8 mouse cellular contexts compared by ENCODE assay signal in genomic region chr9:44379862-44380261, GRCm38 (mm10). TPM values are rescaled to one million over a fixed set of nuclear protein-coding genes. Genes with fewer than 3 reads are reported as not detected.
DNase-seq lines count a peak whose midpoint lies in the region; ATAC-seq and TF ChIP-seq lines count a peak whose summit lies in the region.

No protein-coding gene starts in this region.

- ATAC-seq in lung, embryonic 14.5 days (ENCODE audit: insufficient read depth) = peak; percentile 18

- no peaks in the 10 kb centered on the region for H3K27me3 ChIP-seq in lung, embryonic 14.5 days (ENCODE audit: insufficient read depth, low read length)
- no peaks in the 10 kb centered on the region for H3K27me3 ChIP-seq in midbrain, embryonic 10.5 days (ENCODE audit: low read depth, poor library complexity, severe bottlenecking)

- H3K9me3 ChIP-seq in lung, embryonic 14.5 days (ENCODE audit: low read depth, low read length) = no peaks in the 10 kb centered on the region
- no peaks in the 10 kb centered on the region for H3K9me3 ChIP-seq in midbrain, embryonic 10.5 days (replicated peaks)

- TF ChIP-seq CTCF in lung, embryonic 14.5 days (IDR thresholded peaks at IDR 0.05; ENCODE audit: low read depth) = no peak

- no peak for DNase-seq in lung, embryonic 14.5 days
- no peak for DNase-seq in lung, postnatal 36 days
- DNase-seq in cerebellum, adult 9-11 months = peak; percentile 76
- peak; percentile 33 for DNase-seq in forelimb bud, embryonic 11.5 days (ENCODE audit: low read depth, low spot score)
- DNase-seq in midbrain, embryonic 10.5 days (ENCODE audit: low spot score) = no peak
- no peak for DNase-seq in T-cell, adult 2 months (ENCODE audit: low spot score)
- DNase-seq in thymus, postnatal 0 days (ENCODE audit: low spot score) = no peak
- no peak for DNase-seq in yolk sac, embryonic 10.5 days (ENCODE audit: low spot score)

- peak overlapping the region; percentile 94 for H3K4me3 ChIP-seq in lung, embryonic 14.5 days (ENCODE audit: low read depth, low read length)
- H3K4me3 ChIP-seq in midbrain, embryonic 10.5 days = peak overlapping the region; percentile 92

- H3K27ac ChIP-seq in lung, embryonic 14.5 days (ENCODE audit: low read depth) = peak overlapping the region; percentile 83
- H3K27ac ChIP-seq in midbrain, embryonic 10.5 days (replicated peaks) = peak overlapping the region; percentile 94

- H3K9ac ChIP-seq in lung, embryonic 14.5 days = peak overlapping the region; percentile 94

- H3K4me1 ChIP-seq in lung, embryonic 14.5 days (ENCODE audit: insufficient read depth) = peaks cover 8% of the 10 kb centered on the region
- H3K4me1 ChIP-seq in midbrain, embryonic 10.5 days = peaks cover 31% of the 10 kb centered on the region

- H3K36me3 ChIP-seq in lung, embryonic 14.5 days (ENCODE audit: insufficient read depth) = peaks cover 41% of the 10 kb centered on the region
- H3K36me3 ChIP-seq in midbrain, embryonic 10.5 days = peaks cover 48% of the 10 kb centered on the region

- peak overlapping the region; percentile 97 for H3K4me2 ChIP-seq in lung, embryonic 14.5 days

- WGBS in lung, embryonic 14.5 days = 4% methylated on average over 15 of the region's 15 CpGs
- 13% methylated on average over 15 of the region's 15 CpGs for WGBS in midbrain, embryonic 10.5 days

RNA-seq across cellular contexts. Expression of gene Hyou1, which starts 0.6 kb away (rescaled TPM):
- polyA plus RNA-seq in lung, embryonic 14.5 days (2014; fragmentation: Nextera tagmentation; extraction: Ambion mirVana) = 38.4 and 39.7 TPM in 2 replicates
- polyA plus RNA-seq in midbrain, embryonic 10.5 days (2016; fragmentation: Nextera tagmentation; extraction: Ambion mirVana) = 40.2 and 42.1 TPM in 2 replicates
- polyA plus RNA-seq in thymus, postnatal 0 days (2015; fragmentation: Nextera tagmentation; extraction: Ambion mirVana) = 13.1 and 18.5 TPM in 2 replicates

RNA-seq across cellular contexts. Expression of gene Slc37a4, which starts 16.8 kb away (rescaled TPM):
- polyA plus RNA-seq in lung, embryonic 14.5 days (2014; fragmentation: Nextera tagmentation; extraction: Ambion mirVana) = 15.5 and 15.8 TPM in 2 replicates
- polyA plus RNA-seq in midbrain, embryonic 10.5 days (2016; fragmentation: Nextera tagmentation; extraction: Ambion mirVana) = 17.2 and 20.5 TPM in 2 replicates
- 16.4 and 18.1 TPM in 2 replicates for polyA plus RNA-seq in thymus, postnatal 0 days (2015; fragmentation: Nextera tagmentation; extraction: Ambion mirVana)

RNA-seq across cellular contexts. Expression of gene Vps11, which starts 18.4 kb away (rescaled TPM):
- polyA plus RNA-seq in lung, embryonic 14.5 days (2014; fragmentation: Nextera tagmentation; extraction: Ambion mirVana) = 26.0 and 26.8 TPM in 2 replicates
- polyA plus RNA-seq in midbrain, embryonic 10.5 days (2016; fragmentation: Nextera tagmentation; extraction: Ambion mirVana) = 33.6 and 35.9 TPM in 2 replicates
- polyA plus RNA-seq in thymus, postnatal 0 days (2015; fragmentation: Nextera tagmentation; extraction: Ambion mirVana) = 30.1 and 30.5 TPM in 2 replicates

RNA-seq across cellular contexts. Expression of gene Rps25, which starts 27.1 kb away (rescaled TPM):
- 2,509 and 2,694 TPM in 2 replicates for polyA plus RNA-seq in lung, embryonic 14.5 days (2014; fragmentation: Nextera tagmentation; extraction: Ambion mirVana)
- 1,926 and 2,208 TPM in 2 replicates for polyA plus RNA-seq in midbrain, embryonic 10.5 days (2016; fragmentation: Nextera tagmentation; extraction: Ambion mirVana)
- 3,300 and 3,396 TPM in 2 replicates for polyA plus RNA-seq in thymus, postnatal 0 days (2015; fragmentation: Nextera tagmentation; extraction: Ambion mirVana)

RNA-seq across cellular contexts. Expression of gene Trappc4, which starts 27.5 kb away (rescaled TPM):
- polyA plus RNA-seq in lung, embryonic 14.5 days (2014; fragmentation: Nextera tagmentation; extraction: Ambion mirVana) = 116 and 121 TPM in 2 replicates
- polyA plus RNA-seq in midbrain, embryonic 10.5 days (2016; fragmentation: Nextera tagmentation; extraction: Ambion mirVana) = 216 and 244 TPM in 2 replicates
- polyA plus RNA-seq in thymus, postnatal 0 days (2015; fragmentation: Nextera tagmentation; extraction: Ambion mirVana) = 166 and 171 TPM in 2 replicates

Comparison
In these comparisons a context has a peak if more than half of its experiments do, and no peak if none do; other contexts are left out.
1. DNase-seq: peak in cerebellum, adult 9-11 months (single experiment) and forelimb bud, embryonic 11.5 days (single experiment); none in lung, embryonic 14.5 days (single experiment), lung, postnatal 36 days (single experiment), midbrain, embryonic 10.5 days (single experiment), T-cell, adult 2 months (single experiment), thymus, postnatal 0 days (single experiment) and yolk sac, embryonic 10.5 days (single experiment).